Mouse (Mus musculus) ovary, postnatal 36 days (tissue): ENCODE measurements around the gene Lrch1.

Experiments
- DNase-seq: peaks from one replicate; pipeline ENCODE4 v3.0.0; 2022; ENCODE audit warnings: low spot score, mixed read lengths

Gene Lrch1

GRCm38 (mm10) chr14:74946751-74947375 is 813 bp downstream of the Lrch1 start:
- DNase-seq, result peak; percentile 82

- DNase-seq, result no peak
Observed at GRCm38 (mm10) chr14:74946321-74946750, 1.3 kb downstream of the Lrch1 start.

GRCm38 (mm10) chr14:74945266-74946215 is 2.1 kb downstream of the Lrch1 start:
- no peak for DNase-seq

GRCm38 (mm10) chr14:74944128-74944755 is 3.4 kb downstream of the Lrch1 start:
- DNase-seq, result no peak

- no peak for DNase-seq
Observed at GRCm38 (mm10) chr14:74943581-74944117, 4.0 kb downstream of the Lrch1 start.

GRCm38 (mm10) chr14:74943024-74943423 is 4.7 kb downstream of the Lrch1 start:
- no peak for DNase-seq

GRCm38 (mm10) chr14:74941591-74941990 is 6.1 kb downstream of the Lrch1 start:
- no peak for DNase-seq

- DNase-seq, result no peak
Observed at GRCm38 (mm10) chr14:74940741-74941140, 6.9 kb downstream of the Lrch1 start.

- no peak for DNase-seq
Observed at GRCm38 (mm10) chr14:74939355-74939754, 8.3 kb downstream of the Lrch1 start.

- no peak for DNase-seq
Observed at GRCm38 (mm10) chr14:74938896-74939295, 8.8 kb downstream of the Lrch1 start.

- DNase-seq, result no peak
Observed at GRCm38 (mm10) chr14:74936557-74937261, 11.0 kb downstream of the Lrch1 start.

- no peak for DNase-seq
Observed at GRCm38 (mm10) chr14:74935111-74935510, 12.6 kb downstream of the Lrch1 start.

GRCm38 (mm10) chr14:74933960-74934710 is 13.5 kb downstream of the Lrch1 start:
- DNase-seq, result no peak

- DNase-seq, result no peak
Observed at GRCm38 (mm10) chr14:74929739-74930138, 17.9 kb downstream of the Lrch1 start.

- DNase-seq, result no peak
Observed at GRCm38 (mm10) chr14:74928809-74929432, 18.8 kb downstream of the Lrch1 start.

- DNase-seq, result no peak
Observed at GRCm38 (mm10) chr14:74926899-74927571, 20.6 kb downstream of the Lrch1 start.

GRCm38 (mm10) chr14:74925951-74926517 is 21.6 kb downstream of the Lrch1 start:
- DNase-seq, result peak; percentile 47

- no peak for DNase-seq
Observed at GRCm38 (mm10) chr14:74924521-74924920, 23.2 kb downstream of the Lrch1 start.

- DNase-seq, result no peak
Observed at GRCm38 (mm10) chr14:74924031-74924430, 23.6 kb downstream of the Lrch1 start.
